Mouse (Mus musculus) E14TG2a.4 (cell line): ENCODE results near the gene Cxcl14.

Experiments used
- H3K27me3 ChIP-seq: 2 replicates; pipeline ENCODE4 v1.6.1; 2014; ENCODE audit warnings: low read length, control low read depth; ENCODE audit not compliant: insufficient read depth
- H3K36me3 ChIP-seq: 2 replicates; pipeline ENCODE4 v1.6.1; 2014; ENCODE audit warnings: low read length, control low read depth; ENCODE audit not compliant: insufficient read depth
- H3K4me1 ChIP-seq: replicated peaks from 2 replicates; pipeline ENCODE4 v1.6.1; 2014; ENCODE audit warnings: low read depth, low read length, control low read depth
- H3K4me3 ChIP-seq: replicated peaks from 2 replicates; pipeline ENCODE4 v1.5.1; 2014; ENCODE audit warnings: mild to moderate bottlenecking, low read length
- H3K9me3 ChIP-seq: 2 replicates; pipeline ENCODE4 v1.6.1; 2014; ENCODE audit warnings: low read length, control low read depth
- CTCF ChIP-seq: conservative IDR thresholded peaks from 2 replicates; pipeline ENCODE4 v1.5.1; 2014; ENCODE audit warnings: low read length
- NANOG ChIP-seq: IDR thresholded peaks from 2 replicates; pipeline ENCODE4 v1.6.1; 2014; ENCODE audit warnings: borderline replicate concordance, low read length, mixed read lengths
- POU5F1 ChIP-seq: IDR thresholded peaks from 2 replicates; pipeline ENCODE4 v1.6.1; 2014; ENCODE audit warnings: low read length, borderline replicate concordance

The Cxcl14 gene

DNA sequence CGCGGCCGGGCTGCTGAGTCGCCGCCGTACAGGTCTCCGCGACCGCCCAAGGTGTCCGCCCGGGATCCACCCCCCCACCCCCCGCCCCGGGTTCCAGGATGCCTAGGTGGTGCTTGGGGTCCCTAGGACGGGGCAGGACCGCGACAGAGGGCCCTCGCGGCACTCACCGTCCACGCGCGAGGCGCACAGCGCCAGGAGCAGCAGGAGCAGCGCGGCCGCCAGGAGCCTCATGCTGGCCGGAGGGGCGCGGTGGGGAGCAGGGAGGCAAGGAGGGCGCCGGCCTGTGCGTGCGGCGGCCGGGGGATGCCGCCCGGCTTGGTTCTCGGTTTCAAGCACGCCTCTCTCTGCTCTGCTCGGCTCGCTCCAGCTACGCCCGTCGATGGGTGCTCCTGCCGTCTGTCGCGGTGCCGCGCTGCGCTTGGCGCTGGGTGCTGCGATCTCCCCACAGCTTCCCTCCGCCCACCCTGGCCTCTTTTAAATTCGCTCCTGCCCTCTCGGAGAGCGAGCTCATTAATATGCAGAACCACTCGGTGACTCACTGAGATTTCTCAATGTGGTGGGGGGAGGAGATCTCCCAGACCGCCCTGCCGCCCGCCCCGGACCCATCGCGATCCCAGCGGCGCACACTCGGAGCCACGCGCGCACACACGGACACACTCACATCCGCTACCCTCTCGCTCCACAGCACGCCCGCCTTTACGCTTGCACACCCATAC, at the start of gene Cxcl14:
Gene Cxcl14, minus strand, starts transcription at position 609 of the 716 bp plus-strand sequence.
- H3K9me3 ChIP-seq: peaks cover 9% of the 10 kb centered on the region
- peaks cover 95% of the 10 kb centered on the region for H3K27me3 ChIP-seq
- H3K4me3 ChIP-seq: peak within 1 kb of the TSS; percentile 83
- H3K4me1 ChIP-seq: peaks cover 27% of the 10 kb centered on the region
- TF ChIP-seq POU5F1 (no peak), CTCF (no peak), NANOG (no peak)
- H3K36me3 ChIP-seq: no peaks in the 10 kb centered on the region

GRCm38 (mm10) chr13:56344355-56344754, 48.0 kb upstream of the Cxcl14 start:
- H3K4me3 ChIP-seq: no peak overlapping the region
- no peaks in the 10 kb centered on the region for H3K36me3 ChIP-seq
- no peak for TF ChIP-seq NANOG
- peaks cover 7% of the 10 kb centered on the region; the same call in 1 of the 2 replicates for H3K27me3 ChIP-seq
- no peaks in the 10 kb centered on the region for H3K9me3 ChIP-seq
- peaks cover 13% of the 10 kb centered on the region for H3K4me1 ChIP-seq

DNA sequence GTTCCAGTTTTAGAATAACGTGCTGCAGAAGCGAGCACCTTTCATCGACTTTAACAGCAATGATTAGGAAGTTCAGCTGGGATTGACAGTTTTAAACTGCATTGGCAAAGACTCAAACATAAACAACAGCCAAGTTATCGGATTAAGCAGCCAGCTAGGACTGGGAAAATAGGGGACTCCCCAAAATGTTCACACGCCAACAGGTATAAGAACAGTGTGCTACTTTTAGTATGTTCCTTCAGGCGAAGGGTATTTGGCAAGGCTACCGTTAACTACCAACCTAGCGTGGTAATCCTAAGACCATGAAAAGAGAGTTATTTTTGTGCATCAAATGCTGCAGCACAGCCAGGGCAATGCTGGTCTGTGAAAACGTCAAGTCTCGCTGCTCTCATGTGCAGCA, 46.1 kb upstream of the Cxcl14 start:
- H3K4me1 ChIP-seq: peaks cover 16% of the 10 kb centered on the region
- no peaks in the 10 kb centered on the region for H3K36me3 ChIP-seq
- TF ChIP-seq NANOG: no peak
- no peak for TF ChIP-seq POU5F1
- no peak for TF ChIP-seq CTCF
- peaks cover 8% of the 10 kb centered on the region; the same call in 1 of the 2 replicates for H3K27me3 ChIP-seq
- no peaks in the 10 kb centered on the region for H3K9me3 ChIP-seq
- H3K4me3 ChIP-seq: no peak overlapping the region

GRCm38 (mm10) chr13:56340513-56340912, 44.2 kb upstream of the Cxcl14 start:
- H3K9me3 ChIP-seq: no peaks in the 10 kb centered on the region
- H3K4me3 ChIP-seq: no peak overlapping the region
- peaks cover 10% of the 10 kb centered on the region; the same call in 1 of the 2 replicates for H3K27me3 ChIP-seq
- peaks cover 20% of the 10 kb centered on the region for H3K4me1 ChIP-seq
- no peaks in the 10 kb centered on the region for H3K36me3 ChIP-seq
- TF ChIP-seq CTCF (no peak), POU5F1 (no peak), NANOG (no peak)

- Histone ChIP-seq H3K9me3 (no peaks in the 10 kb centered on the region), H3K4me1 (peaks cover 27% of the 10 kb centered on the region), H3K36me3 (no peaks in the 10 kb centered on the region), H3K27me3 (peaks cover 5% of the 10 kb centered on the region; the same call in 1 of the 2 replicates), H3K4me3 (peak overlapping the region; percentile 27)
- TF ChIP-seq NANOG: no peak
- no peak for TF ChIP-seq POU5F1
- TF ChIP-seq CTCF: no peak
Measured at GRCm38 (mm10) chr13:56339816-56340215, 43.5 kb upstream of the Cxcl14 start.

DNA sequence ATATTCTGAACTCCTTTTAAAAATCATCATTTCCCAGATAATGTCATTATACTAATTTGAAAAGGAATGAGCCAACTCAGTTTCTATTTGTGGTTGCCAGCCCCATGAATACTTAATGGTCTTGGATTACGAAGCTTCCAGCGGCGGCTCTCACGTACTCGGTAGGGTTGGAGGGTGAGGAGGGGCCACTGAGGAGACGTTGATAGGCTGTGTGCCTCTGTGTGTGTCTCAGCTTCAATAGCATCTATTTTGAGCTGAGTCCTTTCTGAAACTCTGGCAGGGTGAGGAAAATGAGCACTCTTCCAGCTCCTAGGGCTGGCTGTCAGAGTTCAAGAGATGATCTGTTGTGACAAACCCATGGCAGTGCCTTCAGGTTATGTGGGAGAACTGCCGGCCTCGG, 40.6 kb upstream of the Cxcl14 start:
- TF ChIP-seq CTCF (no peak), POU5F1 (no peak), NANOG (no peak)

DNA sequence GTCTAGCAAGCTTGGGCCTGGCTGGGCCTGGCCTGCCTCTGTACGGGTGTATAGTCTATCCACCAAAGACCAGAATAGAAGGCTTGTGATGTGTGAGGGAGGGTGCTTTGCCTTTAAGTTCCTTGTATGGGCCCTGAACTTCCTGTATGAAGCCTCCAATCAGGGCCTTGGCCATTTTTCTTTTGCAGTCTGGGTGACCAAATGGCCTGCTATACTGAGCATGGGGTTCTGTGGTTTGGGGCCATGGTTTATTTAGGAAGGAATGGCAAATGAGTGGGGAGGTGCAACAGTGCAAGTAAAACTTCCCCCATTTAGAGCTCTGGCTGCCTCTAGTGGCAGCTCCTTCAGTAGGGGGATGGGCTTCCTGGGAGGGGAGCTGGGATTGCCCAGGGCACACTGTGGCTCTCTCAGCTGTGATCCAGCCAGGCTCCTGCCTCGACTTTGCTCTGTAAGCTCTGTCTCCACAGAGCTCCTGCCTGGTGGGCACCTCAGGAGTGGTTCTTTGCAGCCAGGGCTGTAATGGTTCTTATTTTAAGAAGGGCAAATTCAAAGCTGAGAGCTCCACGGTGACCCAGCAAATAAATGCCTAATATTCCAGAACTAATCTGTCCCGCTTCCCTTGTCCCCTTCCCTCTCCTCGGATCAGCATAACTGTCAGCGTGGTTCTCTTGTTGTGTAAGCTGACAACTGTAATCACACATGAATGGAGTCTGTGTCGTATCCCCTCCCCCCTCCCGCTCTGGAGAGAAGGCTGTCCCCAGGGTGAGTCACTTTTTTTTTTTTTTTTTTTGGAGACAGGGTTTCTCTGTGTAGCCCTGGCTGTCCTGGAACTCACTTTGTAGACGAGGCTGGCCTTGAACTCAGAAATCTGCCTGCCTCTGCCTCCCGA, 38.7 kb upstream of the Cxcl14 start:
- Histone ChIP-seq H3K4me1 (peaks cover 35% of the 10 kb centered on the region), H3K9me3 (no peaks in the 10 kb centered on the region), H3K36me3 (no peaks in the 10 kb centered on the region), H3K27me3 (peaks cover 7% of the 10 kb centered on the region; the same call in 1 of the 2 replicates), H3K4me3 (no peak overlapping the region; the same call in 1 of the 2 replicates)
- TF ChIP-seq POU5F1: no peak
- no peak for TF ChIP-seq CTCF
- TF ChIP-seq NANOG: no peak

More for the DNA sequence above, 40.6 kb upstream of the Cxcl14 start:
- H3K36me3 ChIP-seq: no peaks in the 10 kb centered on the region
- H3K9me3 ChIP-seq: no peaks in the 10 kb centered on the region
- peaks cover 7% of the 10 kb centered on the region; the same call in 1 of the 2 replicates for H3K27me3 ChIP-seq
- H3K4me1 ChIP-seq: peaks cover 33% of the 10 kb centered on the region
- H3K4me3 ChIP-seq: no peak overlapping the region

GRCm38 (mm10) chr13:56334236-56334635, 37.9 kb upstream of the Cxcl14 start:
- Histone ChIP-seq H3K27me3 (peaks cover 7% of the 10 kb centered on the region; the same call in 1 of the 2 replicates), H3K9me3 (no peaks in the 10 kb centered on the region), H3K36me3 (no peaks in the 10 kb centered on the region), H3K4me3 (no peak overlapping the region; the same call in 1 of the 2 replicates), H3K4me1 (peaks cover 27% of the 10 kb centered on the region)
- TF ChIP-seq NANOG (no peak), POU5F1 (no peak), CTCF (no peak)
